Mouse (Mus musculus): ENCODE data around the gene St3gal3.

DNA sequence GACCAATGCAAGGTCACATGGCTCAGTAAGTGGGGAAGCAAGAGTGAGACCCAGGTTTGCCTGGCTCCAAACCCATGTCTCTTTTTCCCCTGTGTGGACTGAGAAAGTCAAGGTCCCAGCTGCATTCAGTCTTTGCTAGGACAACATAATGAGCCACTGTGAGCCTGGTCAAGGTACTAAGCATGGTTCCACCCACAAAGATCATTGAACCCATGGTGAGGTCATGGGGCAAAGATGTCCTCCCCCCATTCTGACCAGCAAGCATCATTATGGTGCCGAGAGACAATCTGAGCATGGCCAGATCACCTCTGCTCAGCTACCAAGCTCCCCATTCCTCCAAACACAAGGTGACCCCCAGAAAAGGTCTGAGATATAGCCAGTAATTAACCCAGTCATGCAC lies 139.3 kb downstream of the St3gal3 start:
- TF ChIP-seq POLR2A (IDR thresholded peaks at IDR 0.05; ENCODE audit: low read depth, low read length) (no peak), CTCF (IDR thresholded peaks at IDR 0.05; ENCODE audit: extremely low read depth, insufficient read length, insufficient replicate concordance, low read depth, low read length) (no peak)
